Mouse (Mus musculus): ENCODE data around the gene Lrrtm1.

Lrrtm1 gene

GRCm38 (mm10) chr6:77242601-77243406, at the start of gene Lrrtm1:
TSS of gene Lrrtm1 (plus strand) at chr6:77242689.
- DNase-seq (ENCODE audit: extremely low read depth, low read depth): no peak

GRCm38 (mm10) chr6:77196650-77197049, 45.8 kb upstream of the Lrrtm1 start:
- DNase-seq (ENCODE audit: extremely low read depth, low read depth): no peak

GRCm38 (mm10) chr6:77199375-77199774, 43.1 kb upstream of the Lrrtm1 start:
- no peak for DNase-seq (ENCODE audit: extremely low read depth, low read depth)

GRCm38 (mm10) chr6:77209183-77209582, 33.3 kb upstream of the Lrrtm1 start:
- no peak for DNase-seq (ENCODE audit: extremely low read depth, low read depth)

GRCm38 (mm10) chr6:77209929-77210328, 32.6 kb upstream of the Lrrtm1 start:
- no peak for DNase-seq (ENCODE audit: extremely low read depth, low read depth)

GRCm38 (mm10) chr6:77213757-77214409, 28.6 kb upstream of the Lrrtm1 start:
- no peak for DNase-seq (ENCODE audit: extremely low read depth, low read depth)

- DNase-seq (ENCODE audit: extremely low read depth, low read depth): no peak
Observed at GRCm38 (mm10) chr6:77215322-77215721, 27.2 kb upstream of the Lrrtm1 start.

GRCm38 (mm10) chr6:77218875-77219274, 23.6 kb upstream of the Lrrtm1 start:
- DNase-seq (ENCODE audit: extremely low read depth, low read depth): no peak

GRCm38 (mm10) chr6:77220776-77221175, 21.7 kb upstream of the Lrrtm1 start:
- DNase-seq (ENCODE audit: extremely low read depth, low read depth): no peak

- DNase-seq (ENCODE audit: extremely low read depth, low read depth): no peak
Observed at GRCm38 (mm10) chr6:77222849-77223638, 19.4 kb upstream of the Lrrtm1 start.

- DNase-seq (ENCODE audit: extremely low read depth, low read depth): no peak
Observed at GRCm38 (mm10) chr6:77240426-77240825, 2.1 kb upstream of the Lrrtm1 start.

- DNase-seq (ENCODE audit: extremely low read depth, low read depth): no peak
Observed at GRCm38 (mm10) chr6:77243541-77244231, 1.2 kb downstream of the Lrrtm1 start.

- no peak for DNase-seq (ENCODE audit: extremely low read depth, low read depth)
Observed at GRCm38 (mm10) chr6:77253480-77253879, 11.0 kb downstream of the Lrrtm1 start.

GRCm38 (mm10) chr6:77256348-77256747, 13.9 kb downstream of the Lrrtm1 start:
- no peak for DNase-seq (ENCODE audit: extremely low read depth, low read depth)

GRCm38 (mm10) chr6:77257358-77258105, 15.0 kb downstream of the Lrrtm1 start:
- DNase-seq (ENCODE audit: extremely low read depth, low read depth): no peak

- no peak for DNase-seq (ENCODE audit: extremely low read depth, low read depth)
Observed at GRCm38 (mm10) chr6:77265163-77265562, 22.7 kb downstream of the Lrrtm1 start.

GRCm38 (mm10) chr6:77278794-77279193, 36.3 kb downstream of the Lrrtm1 start:
- no peak for DNase-seq (ENCODE audit: extremely low read depth, low read depth)

GRCm38 (mm10) chr6:77286317-77286716, 43.8 kb downstream of the Lrrtm1 start:
- no peak for DNase-seq (ENCODE audit: extremely low read depth, low read depth)

GRCm38 (mm10) chr6:77288402-77288801, 45.9 kb downstream of the Lrrtm1 start:
- no peak for DNase-seq (ENCODE audit: extremely low read depth, low read depth)

GRCm38 (mm10) chr6:77291415-77291814, 48.9 kb downstream of the Lrrtm1 start:
- DNase-seq (ENCODE audit: extremely low read depth, low read depth): no peak

GRCm38 (mm10) chr6:77301305-77301704, 58.8 kb downstream of the Lrrtm1 start:
- no peak for DNase-seq (ENCODE audit: extremely low read depth, low read depth)
